13 mouse cellular contexts compared by ENCODE assay signal in genomic region chr11:121138732-121139131, GRCm38 (mm10). TPM values are rescaled to one million over a fixed set of nuclear protein-coding genes. Genes with fewer than 3 reads are reported as not detected.
A peak's percentile ranks its signal among the peaks of the same experiment; 100 is the strongest.
DNase-seq lines count a peak whose midpoint lies in the region; ATAC-seq and TF ChIP-seq lines count a peak whose summit lies in the region.
"Had no signal": no experiment of that assay in that cellular context is flagged by ENCODE, and none has a peak within 500 bp of the region (broad histone marks: within the 10 kb centered on the region; RNA-seq: fewer than 3 reads in every experiment).

No protein-coding gene starts in this region.

- DNase-seq in adrenal gland, postnatal 10 days: peak; percentile 26
- DNase-seq in adrenal gland, adult 18-20 months (ENCODE audit: low spot score in 2 of 2): no peak
- no peak for DNase-seq in hindbrain, postnatal 0 days (ENCODE audit: low spot score)
- no peak for DNase-seq in hindbrain, embryonic 14.5 days (ENCODE audit: low spot score)
- peak; percentile 8 for DNase-seq in lung, adult 2 months
- no peak for DNase-seq in lung, postnatal 36 days
- DNase-seq in lung, postnatal 14 days: peak; percentile 16
- DNase-seq in urinary bladder, postnatal 4 days (ENCODE audit: low spot score in 2 of 2): no peak

- H3K9me3 ChIP-seq in hindbrain, postnatal 0 days (ENCODE audit: low read length): no peaks in the 10 kb centered on the region
- no peaks in the 10 kb centered on the region for H3K9me3 ChIP-seq in hindbrain, embryonic 14.5 days (ENCODE audit: control insufficient read depth, low read length)
- H3K9me3 ChIP-seq: hindbrain, embryonic 15.5 days; limb, embryonic 10.5 days had no signal

- no peak overlapping the region for H3K4me3 ChIP-seq in hindbrain, postnatal 0 days (ENCODE audit: low read length)
- H3K4me3 ChIP-seq in hindbrain, embryonic 14.5 days (replicated peaks; ENCODE audit: low read length): no peak overlapping the region
- H3K4me3 ChIP-seq in lung, adult 2 months (replicated peaks; ENCODE audit: extremely low read depth, low read depth, low read length): no peak overlapping the region
- H3K4me3 ChIP-seq: hindbrain, embryonic 15.5 days; limb, embryonic 10.5 days had no signal

- no peaks in the 10 kb centered on the region for H3K27me3 ChIP-seq in hindbrain, postnatal 0 days (ENCODE audit: insufficient read depth, low read length)
- no peaks in the 10 kb centered on the region for H3K27me3 ChIP-seq in hindbrain, embryonic 14.5 days (ENCODE audit: control insufficient read depth, insufficient read depth, low read length)
- H3K27me3 ChIP-seq: hindbrain, embryonic 15.5 days had no signal

- no peak overlapping the region for H3K27ac ChIP-seq in hindbrain, postnatal 0 days
- H3K27ac ChIP-seq in hindbrain, embryonic 14.5 days: no peak overlapping the region
- H3K27ac ChIP-seq: hindbrain, embryonic 15.5 days; limb, embryonic 10.5 days had no signal

- TF ChIP-seq POLR2A in lung, adult 2 months (IDR thresholded peaks at IDR 0.05; ENCODE audit: borderline replicate concordance, extremely low read depth, low read depth, low read length): no peak

- ATAC-seq in hindbrain, postnatal 0 days: no peak
- ATAC-seq in hindbrain, embryonic 14.5 days (ENCODE audit: low FRiP score): no peak

- no peak overlapping the region for H3K4me2 ChIP-seq in hindbrain, postnatal 0 days (ENCODE audit: low read depth, low read length)
- H3K4me2 ChIP-seq in hindbrain, embryonic 14.5 days (replicated peaks): no peak overlapping the region
- H3K4me2 ChIP-seq: hindbrain, embryonic 15.5 days had no signal

- 36% methylated on average over 6 of the region's 6 CpGs for WGBS in hindbrain, postnatal 0 days
- WGBS in hindbrain, embryonic 14.5 days: 50% methylated on average over 6 of the region's 6 CpGs
- 35% methylated on average over 6 of the region's 6 CpGs for WGBS in lung, adult 2 months

- H3K4me1 ChIP-seq in hindbrain, postnatal 0 days (ENCODE audit: insufficient read depth, low read length): no peaks in the 10 kb centered on the region
- H3K4me1 ChIP-seq in hindbrain, embryonic 14.5 days (replicated peaks; ENCODE audit: control insufficient read depth, insufficient read depth, low read length): no peaks in the 10 kb centered on the region
- no peaks in the 10 kb centered on the region for H3K4me1 ChIP-seq in lung, adult 2 months (ENCODE audit: control insufficient read depth, insufficient read depth, low read length)
- H3K4me1 ChIP-seq: hindbrain, embryonic 15.5 days; limb, embryonic 10.5 days had no signal

- TF ChIP-seq CTCF in hindbrain, postnatal 0 days (IDR thresholded peaks at IDR 0.05; ENCODE audit: low read depth): peak; percentile 33; the same call in 1 of the 2 replicates
- TF ChIP-seq CTCF in lung, adult 2 months (IDR thresholded peaks at IDR 0.05; ENCODE audit: insufficient read depth, low read length): peak; percentile 32; the same call in 1 of the 2 replicates

- H3K9ac ChIP-seq in hindbrain, postnatal 0 days (replicated peaks; ENCODE audit: low read length): no peak overlapping the region
- no peak overlapping the region for H3K9ac ChIP-seq in hindbrain, embryonic 14.5 days
- H3K9ac ChIP-seq: hindbrain, embryonic 15.5 days had no signal

- H3K36me3 ChIP-seq in hindbrain, postnatal 0 days (ENCODE audit: insufficient read depth, low read length): no peaks in the 10 kb centered on the region
- H3K36me3 ChIP-seq in hindbrain, embryonic 14.5 days (replicated peaks; ENCODE audit: control insufficient read depth, insufficient read depth): no peaks in the 10 kb centered on the region
- H3K36me3 ChIP-seq: hindbrain, embryonic 15.5 days; limb, embryonic 10.5 days had no signal

RNA-seq across cellular contexts. Expression of gene Tex19.1, which starts 7.2 kb away (rescaled TPM):
- not detected for total RNA-seq in adrenal gland, postnatal 10 days (2021)
- total RNA-seq in adrenal gland, adult 18-20 months (2021): not detected
- total RNA-seq in hindbrain, postnatal 0 days (2014; rRNA removed): not detected in 2 replicates
- polyA plus RNA-seq in hindbrain, postnatal 0 days (2015; fragmentation: Nextera tagmentation; extraction: Ambion mirVana): not detected in 2 replicates
- not detected in 2 replicates for polyA plus RNA-seq in hindbrain, embryonic 14.5 days (2014; fragmentation: Nextera tagmentation; extraction: Ambion mirVana)
- not detected in 2 replicates for polyA plus RNA-seq in lung, adult 2 months (2012; rRNA removed)
- total RNA-seq: layer of hippocampus, adult 18-20 months had no signal
- polyA plus RNA-seq: heart, embryonic 14.5 days; hindbrain, embryonic 15.5 days; limb, embryonic 10.5 days had no signal

RNA-seq across cellular contexts. Expression of gene Tex19.2, which starts 20.3 kb away (rescaled TPM):
- total RNA-seq in adrenal gland, postnatal 10 days (2021): not detected
- not detected for total RNA-seq in adrenal gland, adult 18-20 months (2021)
- total RNA-seq in hindbrain, postnatal 0 days (2014; rRNA removed): not detected in 2 replicates
- polyA plus RNA-seq in hindbrain, postnatal 0 days (2015; fragmentation: Nextera tagmentation; extraction: Ambion mirVana): not detected in 2 replicates
- polyA plus RNA-seq in hindbrain, embryonic 14.5 days (2014; fragmentation: Nextera tagmentation; extraction: Ambion mirVana): not detected in 2 replicates
- not detected in 2 replicates for polyA plus RNA-seq in lung, adult 2 months (2012; rRNA removed)
- total RNA-seq: layer of hippocampus, adult 18-20 months had no signal
- polyA plus RNA-seq: heart, embryonic 14.5 days; hindbrain, embryonic 15.5 days; limb, embryonic 10.5 days had no signal

RNA-seq across cellular contexts. Expression of gene Uts2r, which starts 21.3 kb away (rescaled TPM):
- under 1 TPM; 0.15 to 0.27 TPM for total RNA-seq in adrenal gland, postnatal 10 days (2021)
- not detected for total RNA-seq in adrenal gland, adult 18-20 months (2021)
- 0.16 and 2.1 TPM in 2 replicates for total RNA-seq in hindbrain, postnatal 0 days (2014; rRNA removed)
- polyA plus RNA-seq in hindbrain, postnatal 0 days (2015; fragmentation: Nextera tagmentation; extraction: Ambion mirVana): 0.61 and 0.84 TPM in 2 replicates
- 0.19 and 0.99 TPM in 2 replicates for polyA plus RNA-seq in hindbrain, embryonic 14.5 days (2014; fragmentation: Nextera tagmentation; extraction: Ambion mirVana)
- 0.13 TPM in 1 of 2 replicates, not detected in the other for polyA plus RNA-seq in lung, adult 2 months (2012; rRNA removed)

RNA-seq across cellular contexts. Expression of gene Sectm1a, which starts 57.7 kb away (rescaled TPM):
- total RNA-seq in adrenal gland, postnatal 10 days (2021): under 1 TPM; 0.24 to 0.42 TPM
- under 1 TPM in 1 of 2 experiments, not detected in 1; 0.30 TPM for total RNA-seq in adrenal gland, adult 18-20 months (2021)
- total RNA-seq in hindbrain, postnatal 0 days (2014; rRNA removed): not detected in 2 replicates
- polyA plus RNA-seq in hindbrain, postnatal 0 days (2015; fragmentation: Nextera tagmentation; extraction: Ambion mirVana): not detected in 2 replicates
- not detected in 2 replicates for polyA plus RNA-seq in hindbrain, embryonic 14.5 days (2014; fragmentation: Nextera tagmentation; extraction: Ambion mirVana)
- not detected in 2 replicates for polyA plus RNA-seq in lung, adult 2 months (2012; rRNA removed)
- total RNA-seq: ES-E14; layer of hippocampus, adult 18-20 months had no signal
- polyA plus RNA-seq: heart, embryonic 14.5 days; limb, embryonic 10.5 days had no signal

Comparison
In these comparisons a context has a peak if more than half of its experiments do, and no peak if none do; other contexts are left out.
1. DNase-seq: peak in adrenal gland, postnatal 10 days (single experiment), lung, adult 2 months (single experiment) and lung, postnatal 14 days (single experiment); none in adrenal gland, adult 18-20 months (0 of 2), hindbrain, postnatal 0 days (single experiment), hindbrain, embryonic 14.5 days (single experiment), lung, postnatal 36 days (single experiment) and urinary bladder, postnatal 4 days (0 of 2).